Mouse (Mus musculus) c-Kit-positive CD71-positive TER-119-negative erythroid progenitor cells, embryonic 14.5 days (primary cell): ENCODE data around the gene Eif3j1.
"Not testable (repeated sequence)": the region's sequence is repeated elsewhere in the genome, so short reads cannot be mapped to it uniquely, and the experiment has no call there.

Experiments used
- DNase-seq: peaks from one replicate; pipeline ENCODE4 v3.0.0-alpha.2; 2013; ENCODE audit warnings: low read depth

The Eif3j1 gene

DNA sequence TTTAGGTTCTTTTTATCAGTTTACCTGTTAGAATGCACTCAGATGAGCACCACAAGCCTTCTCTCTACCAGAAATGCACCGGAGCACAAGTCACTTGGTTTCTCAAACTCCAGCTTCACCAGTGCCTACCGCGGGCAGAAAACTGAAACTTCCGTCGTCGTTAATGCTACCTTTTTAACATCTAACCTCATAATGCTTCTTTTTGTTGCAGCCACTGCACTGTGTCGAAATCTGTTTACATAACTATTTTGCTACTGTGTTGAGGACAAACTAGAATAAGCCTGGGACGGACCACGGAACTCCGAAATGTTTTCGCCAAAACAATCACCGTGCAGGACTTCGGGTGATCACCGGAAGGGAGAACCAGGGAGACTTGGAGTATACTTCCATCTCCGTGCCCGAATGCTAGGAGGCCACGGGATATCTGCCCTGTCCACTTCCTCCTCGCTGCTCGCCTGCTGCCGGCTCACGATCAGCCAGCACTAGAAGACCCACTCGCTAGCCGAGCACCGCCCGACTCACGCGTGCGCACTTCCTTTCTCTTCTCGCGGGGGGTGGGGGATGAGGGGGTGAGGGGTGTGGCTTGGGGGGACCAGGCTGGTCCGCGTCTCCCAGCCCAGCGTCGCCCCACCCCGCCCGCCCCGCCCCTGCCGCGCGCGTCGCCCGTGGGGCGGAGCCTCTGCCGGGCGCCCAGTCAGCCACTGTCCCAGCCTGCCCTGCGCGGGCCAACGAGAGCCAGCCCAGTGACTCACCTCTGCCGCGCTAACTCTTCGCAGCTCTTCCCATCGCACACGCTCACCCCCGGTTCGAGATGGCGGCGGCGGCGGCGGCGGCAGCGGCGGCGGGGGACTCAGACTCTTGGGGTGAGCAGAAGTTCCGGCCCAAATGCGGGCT, at the start of gene Eif3j1:
Eif3j1 (plus strand) TSS at position 685 of the 894 bp plus-strand sequence.
- DNase-seq, result peak; percentile 66

DNA sequence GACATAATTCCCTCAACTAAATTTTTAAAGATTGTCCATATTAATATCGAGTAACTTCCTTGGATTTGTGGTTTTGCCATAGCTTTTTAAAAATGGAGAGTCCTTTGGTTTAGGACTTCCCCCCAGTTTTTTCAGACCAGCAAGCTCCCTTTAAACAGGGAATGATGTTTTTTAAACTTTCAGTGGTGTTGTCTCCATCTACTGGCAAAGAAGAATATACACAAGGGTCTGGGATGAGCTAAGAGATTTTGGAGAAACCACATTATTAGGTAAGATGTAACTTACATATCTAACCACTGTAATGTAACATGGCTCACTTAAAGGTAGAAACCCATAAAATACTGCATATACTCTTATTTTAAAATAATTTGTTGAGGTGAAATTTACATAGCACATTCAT, 32.6 kb upstream of the Eif3j1 start:
- no peak for DNase-seq

DNA sequence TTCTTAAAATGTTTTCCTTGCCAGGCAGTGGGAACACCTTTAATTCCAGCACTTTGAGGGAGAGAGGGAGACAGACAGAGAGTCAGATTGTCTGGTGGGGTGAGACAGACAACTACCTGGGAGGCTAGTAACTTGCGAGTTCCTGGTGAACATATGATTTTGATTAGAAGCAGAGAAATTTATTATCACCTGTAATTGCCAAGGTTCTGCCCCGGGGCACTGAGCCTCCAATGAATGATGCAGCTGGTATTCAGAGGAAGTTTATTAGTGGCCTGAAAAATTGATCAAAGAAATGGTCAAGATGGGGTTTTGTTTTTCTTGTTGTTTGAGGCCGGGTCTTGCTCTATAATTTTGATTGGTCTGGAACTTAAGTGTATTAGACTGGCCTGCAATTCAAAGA, 19.5 kb upstream of the Eif3j1 start:
- DNase-seq, result no peak

DNA sequence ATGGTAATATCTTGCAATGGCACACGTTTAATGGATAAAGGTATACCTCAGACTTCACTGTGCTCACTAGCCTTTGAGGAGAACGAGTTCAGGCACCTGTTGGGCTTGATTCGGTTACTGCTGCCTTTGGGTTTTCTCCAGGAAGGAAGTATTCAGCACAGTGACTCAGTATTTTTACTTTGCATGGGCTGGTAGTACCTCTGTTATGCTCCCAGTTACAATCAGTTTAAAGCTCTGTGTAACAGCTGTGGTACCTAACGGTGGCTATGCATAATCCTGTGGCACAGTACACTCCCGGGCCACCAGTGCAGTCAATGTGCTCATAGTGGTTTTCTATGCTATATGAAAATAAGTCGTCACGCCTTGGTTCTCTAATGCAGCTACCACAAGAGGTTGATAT, 16.9 kb upstream of the Eif3j1 start:
- DNase-seq, result no peak

DNA sequence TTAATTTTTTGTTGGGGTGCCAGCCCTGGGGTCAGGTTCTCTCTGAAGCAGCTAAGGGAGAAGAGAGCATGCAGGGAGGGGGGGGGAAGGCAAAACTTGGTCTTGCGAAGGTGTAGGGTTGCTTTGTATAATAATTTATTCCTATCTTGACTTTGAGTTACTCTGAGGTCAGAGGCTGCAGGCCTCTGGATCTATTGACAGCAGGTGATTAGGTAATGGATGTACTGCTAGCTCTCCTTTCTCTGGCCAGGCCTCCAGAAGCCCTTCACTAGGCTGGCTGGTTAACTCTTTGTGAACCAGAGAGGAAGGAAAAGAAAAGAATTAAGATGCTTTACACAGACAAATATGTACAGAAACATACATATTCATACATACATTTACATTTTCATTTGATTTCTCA, 9.6 kb upstream of the Eif3j1 start:
- DNase-seq, result no peak

DNA sequence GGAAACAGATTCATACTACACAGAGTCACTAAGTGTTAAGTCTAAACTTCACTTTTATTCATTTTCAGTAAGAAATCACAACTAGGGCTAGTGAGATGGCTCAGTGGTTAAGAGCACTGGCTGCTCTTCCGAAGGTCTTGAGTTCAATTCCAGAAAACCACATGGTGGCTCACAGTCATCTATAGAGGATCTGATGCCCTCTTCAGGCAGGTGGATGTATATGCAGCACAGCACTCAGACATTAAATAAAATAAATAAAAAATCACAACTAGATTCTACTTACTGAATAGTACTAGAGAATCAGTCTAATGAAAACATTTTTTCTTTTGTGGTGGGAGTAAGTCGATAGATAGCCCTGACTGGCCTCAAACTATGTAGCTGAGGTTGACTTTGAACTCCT, 6.1 kb upstream of the Eif3j1 start:
- no peak for DNase-seq

DNA sequence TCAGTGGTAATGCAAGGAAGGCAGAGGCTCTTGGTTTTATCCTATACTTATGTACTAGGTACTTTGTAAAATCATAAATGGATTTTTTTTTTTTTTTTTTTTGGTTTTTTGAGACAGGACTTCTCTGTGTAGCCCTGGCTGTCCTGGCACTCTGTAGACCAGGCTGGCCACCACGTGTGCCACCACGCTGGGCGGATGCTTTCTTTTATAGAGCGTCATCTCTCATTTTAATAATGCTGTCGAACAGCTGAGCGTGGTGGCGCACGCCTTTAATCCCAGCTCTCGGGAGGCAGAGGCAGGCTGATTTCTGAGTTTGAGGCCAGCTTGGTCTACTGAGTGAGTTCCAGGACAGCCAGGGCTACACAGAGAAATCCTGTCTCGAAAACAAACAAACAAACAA, 1.3 kb upstream of the Eif3j1 start:
- not testable (repeated sequence) for DNase-seq

DNA sequence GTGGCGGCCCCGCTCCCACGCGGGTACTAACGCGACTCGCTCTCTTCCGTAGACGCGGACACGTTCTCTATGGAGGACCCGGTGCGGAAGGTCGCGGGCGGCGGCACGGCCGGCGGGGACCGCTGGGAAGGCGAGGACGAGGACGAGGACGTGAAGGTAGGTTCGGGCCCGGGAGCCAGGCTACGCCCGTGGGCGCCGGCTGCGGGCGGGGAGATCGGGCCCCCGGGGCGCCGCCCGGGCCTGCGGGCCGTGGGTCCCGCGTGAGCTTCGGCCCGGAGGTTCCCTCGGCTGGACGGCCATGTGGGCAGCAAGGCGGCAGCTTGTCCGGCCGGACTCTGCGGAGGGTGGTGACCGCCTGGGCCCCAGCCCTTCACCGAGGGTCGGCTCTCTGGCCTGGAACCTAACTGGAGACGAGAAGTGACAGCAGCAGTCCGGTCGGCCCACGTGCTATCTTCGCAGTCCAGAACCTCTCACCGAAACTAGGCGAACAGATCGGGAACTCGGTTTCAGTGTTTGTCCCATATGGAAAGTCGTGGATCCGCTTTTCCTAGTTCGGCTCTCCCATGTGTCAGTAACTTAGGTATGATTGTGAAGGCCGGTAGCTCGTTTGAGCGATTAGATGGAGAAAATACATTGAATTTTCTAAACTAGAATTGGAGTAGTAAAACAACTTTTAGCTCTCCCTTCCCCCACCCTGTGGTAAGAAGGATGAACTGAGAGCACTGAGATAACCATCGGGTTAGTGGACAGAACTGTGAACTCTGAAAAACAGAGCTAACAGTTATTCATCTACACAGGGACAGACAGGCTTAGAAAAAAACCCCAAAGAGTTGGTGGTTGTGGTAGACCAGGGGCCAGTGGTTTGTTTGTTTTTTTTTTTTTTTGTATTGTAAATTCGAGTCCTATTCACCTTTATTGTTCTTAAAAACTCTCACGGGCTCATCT, 682 bp downstream of the Eif3j1 start:
- no peak for DNase-seq

DNA sequence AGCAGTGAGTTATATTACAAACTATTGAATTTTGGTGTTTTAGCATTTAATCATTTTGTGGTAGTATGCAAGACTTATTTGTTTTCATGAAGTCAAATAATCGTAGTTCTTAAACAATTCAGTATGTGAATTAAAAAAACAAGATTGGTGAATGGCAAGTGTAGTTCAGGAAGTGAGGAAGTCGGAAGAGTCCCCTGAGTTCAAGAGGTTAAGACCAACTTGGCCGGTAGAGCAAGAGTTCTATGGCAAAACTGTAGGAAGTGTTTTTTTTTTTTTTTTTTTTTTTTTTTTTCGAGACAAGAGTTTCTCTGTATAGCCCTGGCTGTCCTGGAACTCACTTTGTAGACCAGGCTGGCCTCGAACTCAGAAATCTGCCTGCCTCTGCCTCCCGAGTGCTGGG, 3.6 kb downstream of the Eif3j1 start:
- DNase-seq, result no peak

DNA sequence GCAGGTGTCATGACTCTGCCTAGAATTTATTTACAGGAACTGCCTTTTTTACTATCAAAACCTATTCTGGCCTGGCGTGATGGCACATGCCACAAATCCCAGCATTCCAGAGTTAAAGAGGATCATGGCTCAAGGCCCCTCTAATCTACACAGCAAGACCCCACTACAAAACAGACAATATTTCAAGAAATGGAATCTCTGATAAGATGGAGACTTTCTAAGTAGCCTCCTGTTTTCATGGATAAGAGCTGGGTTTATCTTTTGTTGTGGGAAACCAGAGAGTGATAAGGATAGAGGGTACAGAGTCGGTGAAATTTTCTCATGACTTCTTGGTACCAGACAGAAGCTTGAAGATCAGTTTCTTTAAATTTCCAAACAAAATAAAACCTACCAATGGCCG, 7.7 kb downstream of the Eif3j1 start:
- DNase-seq, result peak; percentile 65

DNA sequence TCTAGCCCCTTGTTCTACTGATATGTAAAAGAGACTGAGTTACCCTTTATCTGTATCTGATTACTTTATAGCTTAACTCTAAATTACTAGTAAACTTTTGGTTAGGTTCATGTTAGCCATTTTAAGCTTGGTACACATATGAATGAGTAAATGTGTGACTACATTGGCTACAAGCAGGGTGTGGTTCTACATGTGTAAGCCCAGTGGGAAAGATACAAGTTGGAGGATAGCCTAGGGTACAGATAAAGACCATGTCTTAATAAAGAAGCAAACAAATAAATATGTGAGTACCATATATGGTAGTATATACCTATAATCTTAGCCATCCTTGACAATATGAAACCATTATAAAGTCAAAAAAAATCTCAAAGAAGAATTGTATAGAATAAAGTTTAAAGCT, 15.6 kb downstream of the Eif3j1 start:
- DNase-seq, result no peak

DNA sequence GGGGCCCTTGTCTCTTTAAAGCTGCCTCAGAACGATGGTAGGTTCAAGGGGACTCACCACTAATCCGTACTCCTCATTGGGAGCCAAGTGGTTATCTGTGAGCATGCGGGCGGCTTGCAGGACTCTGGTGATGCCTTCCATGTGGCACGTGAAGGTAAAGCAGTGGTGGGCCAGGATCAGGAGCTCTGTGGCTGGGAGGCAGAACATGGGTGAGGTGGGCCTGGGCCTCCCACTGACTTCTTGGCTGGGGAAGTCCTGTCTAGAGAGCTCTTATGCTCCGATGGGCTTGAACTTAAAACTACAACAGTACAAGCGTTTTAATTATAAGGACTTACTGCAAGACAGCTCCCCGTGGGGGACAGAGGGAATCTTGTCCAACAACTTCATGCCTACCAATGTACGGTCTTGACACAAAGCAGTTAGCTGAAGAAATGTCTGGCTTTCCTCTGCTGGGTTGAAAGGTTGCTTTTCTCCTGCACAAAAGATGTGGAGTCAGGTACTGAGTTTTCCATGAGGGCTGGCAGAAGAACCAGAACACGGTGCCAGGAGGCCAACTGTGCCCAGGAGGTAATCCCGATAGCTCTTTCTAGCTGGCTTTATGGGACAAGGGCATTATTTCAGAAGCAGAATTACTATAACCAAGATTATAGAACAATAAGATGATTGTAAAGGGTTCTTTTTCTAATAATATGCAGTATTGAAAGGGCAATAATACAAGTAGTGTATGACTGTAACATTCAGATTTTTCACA, 31.2 kb downstream of the Eif3j1 start:
- no peak for DNase-seq

DNA sequence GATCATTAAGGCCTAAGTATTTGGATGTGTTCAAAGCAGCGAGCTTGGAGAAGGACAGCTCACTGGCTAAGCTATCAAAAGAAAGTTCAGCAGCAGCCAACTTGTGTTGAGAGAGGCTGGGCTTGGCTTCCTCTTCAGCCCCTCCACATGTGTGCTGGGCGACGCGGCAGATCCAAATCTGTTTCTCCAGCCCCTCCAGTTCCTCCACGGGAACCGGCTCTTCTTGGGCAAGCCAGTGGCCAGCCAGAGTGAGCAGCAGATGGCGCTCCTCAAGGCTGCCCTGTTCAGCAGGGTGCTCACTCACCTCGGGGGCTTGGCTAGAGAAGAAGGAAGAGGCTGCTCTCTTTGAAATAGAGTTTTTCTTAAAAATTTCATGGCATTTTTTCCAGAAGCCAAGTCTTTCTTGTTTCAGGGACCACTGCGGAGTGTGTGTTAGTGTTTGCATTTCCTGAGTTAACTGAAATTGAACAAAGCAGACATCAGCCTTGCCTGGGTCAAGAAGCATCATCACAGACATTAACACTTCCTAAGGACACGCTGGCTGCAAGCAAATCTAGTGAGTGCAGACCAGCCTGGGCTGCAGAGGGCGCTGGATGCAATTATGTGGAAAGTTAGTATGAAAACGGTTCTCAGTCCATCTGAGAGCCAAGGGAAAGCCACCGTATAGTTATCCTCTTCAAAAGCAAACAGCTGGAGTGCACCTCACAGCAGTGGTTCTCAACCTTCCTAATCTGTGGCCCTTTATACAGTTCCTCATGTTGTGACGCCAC, 37.0 kb downstream of the Eif3j1 start:
- no peak for DNase-seq

DNA sequence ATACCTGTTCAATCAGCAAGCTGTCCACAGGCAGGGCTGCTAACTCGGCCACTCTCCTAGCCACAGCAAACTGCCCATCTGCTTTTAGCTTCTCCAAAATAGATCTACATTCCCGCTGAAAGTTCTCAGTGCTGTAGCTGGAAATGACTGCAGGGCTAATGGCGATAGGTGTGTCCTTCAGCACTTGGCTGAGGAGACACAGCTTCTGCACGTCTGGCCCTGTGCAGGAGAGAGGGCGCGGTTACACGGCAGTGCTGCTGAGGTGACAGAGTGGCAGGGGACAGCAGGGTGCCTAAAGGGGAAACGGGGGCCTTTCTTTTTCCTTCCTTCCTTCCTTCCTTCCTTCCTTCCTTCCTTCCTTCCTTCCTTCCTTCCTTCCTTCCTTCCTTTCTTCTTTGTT, 37.9 kb downstream of the Eif3j1 start:
- no peak for DNase-seq

DNA sequence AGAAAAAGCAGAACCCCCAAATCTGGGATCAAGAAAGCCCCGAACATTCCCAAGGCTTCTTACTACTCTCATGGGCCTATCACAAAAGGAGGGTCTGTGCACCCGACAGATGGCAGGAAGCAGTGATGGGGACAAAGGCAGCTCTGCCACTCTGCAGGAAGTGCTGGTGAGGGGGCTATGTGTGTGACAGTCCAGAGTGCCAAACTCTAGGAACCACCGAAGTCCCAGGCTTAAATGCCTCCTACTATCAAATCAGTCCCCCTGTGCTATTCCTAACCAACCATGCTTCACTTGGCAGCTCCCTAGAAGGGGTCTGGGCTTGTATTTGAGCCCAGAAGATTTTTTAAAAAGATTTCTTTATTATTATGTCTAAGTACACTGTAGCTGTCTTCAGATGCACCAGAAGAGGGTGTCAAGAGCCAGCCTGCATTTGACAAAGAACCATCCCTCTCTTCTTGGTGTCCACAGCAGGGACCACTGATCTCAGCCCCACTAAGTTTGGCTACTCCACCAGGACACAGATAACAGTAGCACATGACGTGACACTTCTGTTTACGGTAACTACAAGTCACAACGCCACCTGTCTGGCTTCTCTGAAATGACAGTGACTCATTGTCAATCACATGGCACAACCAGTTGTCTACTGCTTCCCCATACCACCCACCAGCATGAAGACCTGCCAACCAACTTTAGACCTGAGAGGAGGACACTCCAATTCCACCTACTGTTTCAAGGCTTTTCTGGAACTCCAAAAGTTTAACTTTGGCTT, 41.0 kb downstream of the Eif3j1 start:
- DNase-seq, result no peak

DNA sequence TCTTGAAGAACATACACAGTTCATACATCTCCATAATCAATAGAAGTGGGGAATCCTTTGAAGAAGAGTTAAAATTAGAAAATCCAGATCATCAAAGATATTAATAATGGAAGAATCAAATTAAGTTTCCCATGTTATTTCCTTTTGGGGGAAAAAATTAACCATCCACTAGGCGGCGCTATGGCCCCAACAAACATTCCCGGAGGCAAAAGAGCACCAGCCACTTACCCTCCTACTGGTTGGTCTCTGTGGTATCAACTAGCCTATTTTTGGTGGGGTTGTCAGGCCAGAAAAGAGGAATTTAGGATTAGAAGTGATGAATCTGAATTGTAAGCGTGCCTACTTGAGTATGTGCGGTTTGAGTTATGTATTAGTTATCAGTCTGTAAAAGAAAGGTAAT, 41.6 kb downstream of the Eif3j1 start:
- peak; percentile 53 for DNase-seq

DNA sequence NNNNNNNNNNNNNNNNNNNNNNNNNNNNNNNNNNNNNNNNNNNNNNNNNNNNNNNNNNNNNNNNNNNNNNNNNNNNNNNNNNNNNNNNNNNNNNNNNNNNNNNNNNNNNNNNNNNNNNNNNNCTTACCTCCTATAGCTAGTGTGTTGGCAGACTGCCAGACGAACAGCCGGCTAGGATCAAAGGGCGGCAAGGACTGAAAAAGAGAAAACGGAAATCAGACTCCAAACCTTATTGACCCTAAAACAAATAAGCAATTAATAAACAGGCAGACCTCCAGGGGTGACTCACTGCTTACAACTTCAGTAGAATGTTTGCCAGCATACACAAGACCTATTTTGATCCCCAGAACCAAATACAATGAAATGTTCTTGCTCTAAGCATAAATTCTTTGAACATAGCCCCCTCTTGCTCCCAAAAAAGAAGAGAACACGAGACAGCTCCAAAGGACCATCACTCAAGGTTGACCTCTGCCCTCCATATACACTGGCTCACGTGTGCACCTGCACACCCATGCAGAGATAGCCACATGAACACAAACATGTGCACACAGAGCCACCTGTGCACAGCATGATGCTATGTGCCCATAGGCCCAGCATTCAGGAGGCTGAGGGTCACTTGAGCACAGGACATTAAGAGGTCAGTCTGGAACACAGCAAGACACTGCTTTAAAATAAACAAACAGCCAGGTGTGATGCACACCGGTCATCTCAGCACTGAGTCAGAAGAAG, 53.5 kb downstream of the Eif3j1 start:
- no peak for DNase-seq

DNA sequence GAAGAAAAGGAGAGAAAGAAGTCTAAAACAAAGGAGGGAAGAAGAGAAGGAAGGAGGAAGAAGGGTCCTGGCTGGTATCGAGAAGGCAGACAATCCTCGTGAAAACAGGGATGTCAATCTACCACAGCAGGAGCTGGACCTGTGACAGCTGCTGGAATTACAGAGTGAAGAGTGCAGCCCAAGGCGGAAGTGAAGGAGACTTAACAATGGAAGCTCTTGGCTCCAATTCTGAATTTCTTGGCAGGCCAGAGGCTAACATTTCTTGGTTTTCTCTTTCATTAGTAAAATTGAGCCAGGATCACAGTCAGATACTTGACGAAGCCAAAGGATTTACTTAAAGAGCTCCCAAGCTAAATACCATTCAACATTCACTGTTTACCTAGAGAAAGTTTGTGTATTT, 58.1 kb downstream of the Eif3j1 start:
- DNase-seq, result no peak

DNA sequence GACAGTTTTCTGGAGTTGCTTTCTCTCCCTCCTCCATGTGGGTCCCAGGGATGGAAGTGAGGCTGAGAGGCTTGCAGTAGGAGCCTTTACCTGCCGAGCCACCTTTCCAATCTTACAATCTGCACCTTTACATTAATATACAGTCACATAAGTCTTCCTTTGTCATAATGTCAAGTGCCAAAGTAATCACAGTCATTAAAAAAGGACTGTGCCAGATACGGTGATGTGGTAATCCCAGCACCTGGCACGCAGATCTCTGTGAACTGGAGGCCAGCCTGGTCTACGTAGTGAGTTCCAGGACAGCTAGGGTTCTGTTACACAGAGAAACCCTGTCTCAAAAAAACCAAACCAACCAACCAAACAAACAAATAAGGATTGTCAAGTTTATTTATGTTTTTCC, 65.5 kb downstream of the Eif3j1 start:
- DNase-seq, result no peak

DNA sequence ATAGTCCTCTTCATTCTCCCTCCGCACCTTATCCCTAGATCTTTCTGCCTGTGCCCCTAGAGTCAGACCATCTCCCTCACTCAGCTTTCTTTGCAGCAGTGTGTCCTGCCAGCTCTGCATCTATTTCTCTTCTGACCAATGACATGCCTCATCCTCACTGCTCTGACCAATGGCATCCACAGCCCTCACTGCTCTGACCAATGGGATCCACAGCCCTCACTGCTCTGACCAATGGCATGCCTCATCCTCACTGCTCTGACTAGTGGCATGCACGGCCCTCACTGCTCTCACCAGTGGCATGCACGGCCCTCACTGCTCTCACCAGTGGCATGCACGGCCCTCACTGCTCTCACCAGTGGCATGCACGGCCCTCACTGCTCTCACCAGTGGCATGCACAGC, 69.3 kb downstream of the Eif3j1 start:
- not testable (repeated sequence) for DNase-seq
